Mouse (Mus musculus) cortical plate, adult 2 months (tissue): ENCODE results near the gene Lypd3. TPM values are rescaled to one million over a fixed set of nuclear protein-coding genes. Genes with fewer than 3 reads are reported as not detected.
A peak's percentile ranks its signal among the peaks of the same experiment; 100 is the strongest.

Experiments
- H3K27ac ChIP-seq: fragments of 200-500 bp; 2 replicates; pipeline ENCODE4 v1.5.1; 2012; ENCODE audit warnings: low read length, control low read depth, inconsistent platforms; ENCODE audit not compliant: insufficient read depth
- H3K4me1 ChIP-seq: fragments of 200-500 bp; 2 replicates; pipeline ENCODE4 v1.6.1; 2011; ENCODE audit warnings: low read length; ENCODE audit not compliant: control insufficient read depth, insufficient read depth
- H3K4me3 ChIP-seq: fragments of 200-500 bp; 2 replicates; pipeline ENCODE4 v1.5.1; 2011; ENCODE audit warnings: mild to moderate bottlenecking, low read length, control low read depth; ENCODE audit not compliant: insufficient read depth
- CTCF ChIP-seq: fragments of 200-500 bp; IDR thresholded peaks from 2 replicates; pipeline ENCODE4 v1.5.1; 2011; ENCODE audit warnings: mild to moderate bottlenecking, control low read depth, low read length; ENCODE audit not compliant: insufficient read depth; ENCODE audit errors: extremely low read depth
- POLR2A ChIP-seq: fragments of 200-500 bp; IDR thresholded peaks from 2 replicates; pipeline ENCODE4 v1.6.1; 2011; ENCODE audit warnings: mild to moderate bottlenecking, low read length, control low read depth; ENCODE audit not compliant: insufficient read depth; ENCODE audit errors: extremely low read depth
- polyA plus RNA-seq: library from polyadenylated mRNA; depleted of rRNA; stranded (reverse); fragments of >200 nt; gene quantifications from 2 replicates; pipeline ENCODE4 v1.2.3, GENCODE M21; 2012

Lypd3 gene
- polyA plus RNA-seq, 1 experiment, result not detected

GRCm38 (mm10) chr7:24629672-24630071, 6.7 kb upstream of the Lypd3 start:
- no peak overlapping the region for H3K27ac ChIP-seq
- no peaks in the 10 kb centered on the region for H3K4me1 ChIP-seq
- H3K4me3 ChIP-seq, result no peak overlapping the region
- TF ChIP-seq CTCF (no peak), POLR2A (no peak)

- Histone ChIP-seq H3K27ac (no peak overlapping the region), H3K4me1 (no peaks in the 10 kb centered on the region), H3K4me3 (no peak overlapping the region)
- no peak for TF ChIP-seq CTCF
- no peak for TF ChIP-seq POLR2A
Measured at GRCm38 (mm10) chr7:24630116-24630880, 6.1 kb upstream of the Lypd3 start.

- Histone ChIP-seq H3K4me3 (no peak overlapping the region), H3K4me1 (no peaks in the 10 kb centered on the region), H3K27ac (no peak overlapping the region)
- TF ChIP-seq CTCF, result no peak
- TF ChIP-seq POLR2A, result no peak
Measured at GRCm38 (mm10) chr7:24637046-24637445, 696 bp downstream of the Lypd3 start.

- H3K27ac ChIP-seq, result no peak overlapping the region
- no peak for TF ChIP-seq POLR2A
- TF ChIP-seq CTCF, result no peak
- H3K4me3 ChIP-seq, result no peak overlapping the region
- no peaks in the 10 kb centered on the region for H3K4me1 ChIP-seq
Measured at GRCm38 (mm10) chr7:24638026-24638856, 1.9 kb downstream of the Lypd3 start.

GRCm38 (mm10) chr7:24640450-24640849, 4.1 kb downstream of the Lypd3 start:
- H3K27ac ChIP-seq, result no peak overlapping the region
- no peaks in the 10 kb centered on the region; the same call in 1 of the 2 replicates for H3K4me1 ChIP-seq
- H3K4me3 ChIP-seq, result no peak overlapping the region
- TF ChIP-seq CTCF, result no peak
- TF ChIP-seq POLR2A, result no peak

- Histone ChIP-seq H3K4me1 (no peaks in the 10 kb centered on the region; the same call in 1 of the 2 replicates), H3K4me3 (no peak overlapping the region), H3K27ac (no peak overlapping the region)
- TF ChIP-seq POLR2A, result no peak
- TF ChIP-seq CTCF, result peak; percentile 53
Measured at GRCm38 (mm10) chr7:24642491-24642890, 6.1 kb downstream of the Lypd3 start.

GRCm38 (mm10) chr7:24644492-24644891, 8.1 kb downstream of the Lypd3 start:
- TF ChIP-seq POLR2A (no peak), CTCF (no peak)
- Histone ChIP-seq H3K4me3 (no peak overlapping the region), H3K27ac (no peak overlapping the region), H3K4me1 (no peaks in the 10 kb centered on the region; the same call in 1 of the 2 replicates)

GRCm38 (mm10) chr7:24644996-24645395, 8.6 kb downstream of the Lypd3 start:
- TF ChIP-seq CTCF, result no peak
- no peak for TF ChIP-seq POLR2A
- H3K4me1 ChIP-seq, result no peaks in the 10 kb centered on the region; the same call in 1 of the 2 replicates
- no peak overlapping the region for H3K27ac ChIP-seq

GRCm38 (mm10) chr7:24646486-24646885, 10.1 kb downstream of the Lypd3 start:
- TF ChIP-seq POLR2A, result no peak
- no peak for TF ChIP-seq CTCF
- no peak overlapping the region for H3K4me3 ChIP-seq
- no peaks in the 10 kb centered on the region; the same call in 1 of the 2 replicates for H3K4me1 ChIP-seq
- no peak overlapping the region for H3K27ac ChIP-seq

More at GRCm38 (mm10) chr7:24644996-24645395, 8.6 kb downstream of the Lypd3 start:
- no peak overlapping the region for H3K4me3 ChIP-seq
